Mouse (Mus musculus) cerebellum, postnatal 14 days (tissue): ENCODE measurements around the gene Zkscan16.

Experiments
- DNase-seq, 2 experiments: peaks; one replicate each; pipeline ENCODE4 v3.0.0; 2021; ENCODE audit warnings: mixed read lengths in 2 of 2

The Zkscan16 gene

DNA sequence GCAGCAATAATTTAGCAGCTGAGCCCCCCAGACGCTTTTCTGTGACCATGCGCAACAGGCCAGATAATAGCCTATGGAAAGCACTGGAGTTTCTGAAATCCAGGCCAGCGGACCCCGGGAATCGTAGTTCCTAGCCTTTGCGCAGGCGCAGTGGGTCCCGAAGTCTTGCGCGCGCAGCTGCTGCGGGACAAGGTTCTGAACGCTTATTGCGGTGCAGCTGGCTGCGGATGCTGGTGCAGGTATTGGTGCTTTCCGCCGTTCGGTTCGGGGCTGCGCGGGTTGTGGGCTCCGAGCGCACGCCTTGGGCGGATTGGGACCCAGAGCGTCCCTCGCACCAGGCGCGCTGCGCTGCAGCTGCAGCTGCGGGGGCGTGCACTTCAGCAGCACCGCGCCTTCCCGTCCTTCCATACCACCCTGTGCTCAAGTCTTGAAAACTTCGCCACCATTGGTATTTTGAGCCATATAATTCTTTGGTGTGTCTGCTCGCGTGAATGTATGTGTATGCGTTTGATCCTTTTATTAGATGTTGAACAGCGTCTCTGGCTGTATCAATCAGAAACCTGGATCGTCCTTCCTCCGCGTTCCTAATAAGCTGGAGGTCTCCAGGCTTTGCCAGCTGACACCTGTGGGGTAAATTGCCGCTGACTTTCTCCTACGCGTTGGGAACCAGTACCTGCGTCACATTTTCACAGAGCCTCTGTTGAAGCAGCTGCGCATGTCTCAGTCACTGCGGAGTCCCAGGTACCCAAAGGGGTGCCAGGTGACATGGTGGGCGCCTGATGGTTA lies at the start of gene Zkscan16:
TSS of gene Zkscan16 (plus strand) at position 209 of the 786 bp plus-strand sequence.
- peak; percentile 88 to 89 for DNase-seq

DNA sequence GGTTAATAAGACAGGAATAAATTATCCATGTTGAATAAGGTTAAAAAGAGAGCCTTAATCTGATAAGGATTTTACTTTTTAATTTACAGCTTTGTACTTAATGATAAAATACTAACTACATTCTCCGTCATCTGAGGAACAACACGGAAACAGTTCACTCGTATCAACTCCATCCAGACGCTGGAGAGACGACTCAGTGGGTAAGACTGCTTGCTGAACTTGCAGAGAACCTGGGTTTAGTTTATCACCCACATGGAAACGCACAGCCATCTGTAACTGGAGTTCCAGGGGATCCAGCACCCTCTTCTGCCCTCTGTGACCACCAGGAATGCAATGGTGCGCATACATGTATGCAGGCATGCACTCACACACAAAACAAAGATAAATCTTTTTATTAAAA lies 49.0 kb upstream of the Zkscan16 start:
- no peak for DNase-seq

DNA sequence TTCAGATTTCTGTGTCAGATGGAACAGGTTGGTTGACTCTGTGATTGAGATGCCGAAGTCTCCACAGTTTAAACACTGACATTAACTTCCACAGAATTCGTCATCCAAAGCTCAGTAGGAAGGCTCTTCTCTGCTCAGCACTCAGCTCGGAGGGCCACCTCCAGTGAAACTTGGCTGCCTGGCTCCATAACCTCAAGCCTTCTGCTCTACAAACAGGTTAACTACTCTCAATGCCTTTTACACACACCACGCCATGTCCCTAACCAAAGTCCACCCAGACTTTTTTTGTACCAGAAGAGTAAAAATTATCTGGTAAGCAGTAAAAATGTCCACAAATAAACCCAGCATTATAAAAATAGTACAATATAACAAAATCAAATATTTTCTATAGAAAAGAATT lies 46.0 kb upstream of the Zkscan16 start:
- DNase-seq: no peak

DNA sequence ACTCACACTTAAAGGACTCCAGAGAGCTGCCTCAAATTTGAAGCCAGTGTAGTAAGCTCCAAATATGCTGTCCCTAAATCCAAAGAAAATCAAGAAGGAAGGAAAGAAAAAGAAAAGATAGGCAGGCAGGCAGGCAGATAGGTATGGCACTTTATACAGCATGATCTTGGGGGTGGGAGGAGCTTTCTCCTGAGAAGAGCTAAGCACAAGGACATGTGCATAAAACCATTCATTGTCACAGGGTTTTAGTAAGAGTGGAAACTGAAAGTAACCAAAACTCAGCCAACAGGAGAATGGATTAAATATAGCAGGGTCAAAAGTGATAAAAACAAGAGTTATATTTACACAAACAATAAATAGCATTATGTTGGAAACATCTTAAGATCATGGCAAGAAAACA lies 45.1 kb upstream of the Zkscan16 start:
- DNase-seq: no peak

DNA sequence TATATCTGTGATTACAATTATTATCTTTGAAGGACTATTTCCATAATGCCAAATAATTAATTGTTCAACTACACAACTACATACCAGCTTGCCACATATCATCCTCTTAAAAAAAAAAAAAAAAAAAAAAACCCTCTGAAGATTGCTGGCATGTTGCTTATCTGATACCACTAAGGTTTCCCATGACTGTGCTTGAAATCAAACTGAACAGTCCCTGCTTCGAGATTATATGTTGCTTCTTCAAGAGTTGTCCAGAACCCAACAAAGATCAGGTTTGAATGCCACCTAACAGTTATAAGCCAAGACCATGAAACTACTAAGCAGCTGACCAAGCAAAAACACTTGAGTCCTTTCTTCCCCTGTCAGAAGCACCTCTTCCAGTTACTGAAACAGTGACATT lies 36.0 kb upstream of the Zkscan16 start:
- DNase-seq: no peak

DNA sequence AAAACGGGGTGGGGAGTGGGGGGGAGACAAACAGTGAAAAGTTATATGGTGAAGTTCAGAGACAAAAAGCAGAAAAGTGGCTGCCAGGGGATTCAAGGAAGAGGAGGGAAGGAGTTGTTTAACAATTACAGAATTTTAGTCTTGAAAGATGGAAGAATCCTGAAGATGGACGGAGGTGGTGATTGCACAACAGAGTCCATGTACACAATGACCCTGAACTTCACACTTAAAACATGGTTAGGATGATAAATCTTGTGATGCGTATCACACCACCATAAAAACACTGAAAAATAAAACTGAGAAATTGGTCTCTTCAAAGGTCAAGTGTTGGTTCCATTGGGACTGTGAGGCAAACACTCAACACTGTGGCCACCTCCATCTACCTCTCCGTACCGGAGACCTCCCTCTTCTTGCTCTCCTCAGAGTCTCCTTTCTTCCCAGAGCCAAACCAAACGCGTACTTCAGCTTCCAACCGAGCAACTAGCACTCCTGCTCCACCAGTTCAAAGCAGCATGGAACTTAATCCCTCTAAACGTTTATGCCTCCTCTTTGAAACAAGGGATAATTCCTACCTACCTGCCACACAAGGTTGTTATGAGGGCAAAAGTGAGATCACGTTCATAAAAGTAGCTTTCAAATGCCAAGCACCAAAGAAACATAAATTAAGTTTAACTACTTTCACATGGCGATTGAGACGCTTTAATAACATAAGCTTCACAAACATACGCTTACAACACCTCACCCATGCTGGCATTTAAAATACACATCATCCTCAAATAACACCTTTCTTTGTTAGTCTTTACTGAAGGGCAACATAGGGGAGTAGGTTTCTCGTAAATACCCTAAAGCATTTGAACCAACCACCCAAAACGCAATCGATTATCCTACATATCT lies 33.0 kb upstream of the Zkscan16 start:
- DNase-seq: no peak

DNA sequence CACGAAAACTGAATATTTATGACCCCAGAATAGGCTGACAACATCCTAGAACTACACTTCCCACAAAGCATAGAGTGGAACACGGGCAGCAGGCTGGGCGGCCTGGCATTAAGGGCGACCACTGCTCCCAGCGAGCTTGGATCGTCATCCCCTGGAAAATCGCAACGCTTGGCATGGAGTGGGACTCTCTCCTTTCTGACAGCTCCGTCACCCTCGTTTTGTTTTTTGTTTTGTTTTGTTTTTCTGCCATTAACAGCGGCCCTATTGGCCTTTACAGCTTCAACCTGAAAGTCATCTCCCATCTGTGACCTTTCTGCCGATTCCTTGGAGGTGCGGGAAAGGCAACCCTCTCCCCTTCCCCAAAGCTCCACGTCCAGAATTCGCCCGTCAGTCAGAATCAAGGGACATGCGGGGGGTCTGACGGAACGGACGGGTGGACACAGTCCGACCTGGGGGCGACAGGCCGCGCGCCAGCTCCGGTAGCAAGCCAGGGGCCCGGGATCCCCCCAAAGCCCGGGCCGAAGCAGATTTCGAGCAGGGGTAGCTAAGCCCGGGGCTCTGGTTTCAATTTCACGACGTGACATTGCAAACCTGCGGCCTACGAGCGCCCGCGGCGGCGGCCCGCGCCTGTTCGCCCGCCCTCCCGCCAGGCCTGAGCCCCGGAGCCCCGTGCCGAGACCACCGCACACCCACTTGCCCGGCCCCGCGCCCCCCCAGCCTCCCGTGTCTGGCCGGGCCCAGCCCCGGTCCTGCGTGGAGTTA lies 32.2 kb upstream of the Zkscan16 start:
- peak; percentile 79 to 80 for DNase-seq

DNA sequence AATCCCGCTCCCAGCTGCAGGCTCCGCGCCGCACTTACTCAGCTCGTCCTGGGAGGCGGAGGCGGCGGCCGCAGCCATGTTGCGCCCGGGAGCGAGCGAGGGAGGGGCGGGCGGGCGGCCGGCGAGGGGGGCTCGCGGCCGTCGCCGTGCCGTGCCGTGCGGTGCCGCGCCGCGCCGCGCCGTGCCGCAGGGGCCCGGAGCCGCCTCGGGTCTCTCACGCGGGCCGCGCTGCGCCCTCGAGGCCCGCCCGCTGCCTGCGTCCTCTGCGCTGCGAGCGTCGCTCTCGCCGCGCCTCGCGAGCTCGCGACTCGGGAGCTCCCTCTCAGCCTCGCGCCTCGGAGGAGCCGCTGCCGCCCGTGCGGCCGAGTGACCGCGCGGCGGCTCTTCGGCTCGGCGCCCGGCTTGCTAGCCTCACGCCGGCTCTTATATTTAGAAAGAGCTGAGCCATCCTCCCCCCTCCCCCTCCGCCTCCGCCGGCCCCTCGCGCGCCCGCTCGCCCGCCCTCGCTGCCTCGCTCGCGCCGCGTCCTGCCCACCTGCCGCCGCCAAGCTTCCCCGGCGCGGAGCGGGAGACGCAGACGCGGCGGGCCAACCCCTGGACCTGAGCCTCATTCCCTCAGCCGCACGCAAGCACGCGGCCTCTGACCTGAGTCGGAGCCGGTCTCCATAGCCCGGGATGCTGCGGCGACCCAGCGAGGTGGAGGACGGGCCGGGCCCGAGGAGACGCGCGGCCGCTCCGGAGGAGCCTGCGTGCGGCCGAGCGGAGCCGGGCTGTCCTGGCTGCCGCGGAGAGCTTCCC lies 31.4 kb upstream of the Zkscan16 start:
- peak; percentile 82 to 83 for DNase-seq

DNA sequence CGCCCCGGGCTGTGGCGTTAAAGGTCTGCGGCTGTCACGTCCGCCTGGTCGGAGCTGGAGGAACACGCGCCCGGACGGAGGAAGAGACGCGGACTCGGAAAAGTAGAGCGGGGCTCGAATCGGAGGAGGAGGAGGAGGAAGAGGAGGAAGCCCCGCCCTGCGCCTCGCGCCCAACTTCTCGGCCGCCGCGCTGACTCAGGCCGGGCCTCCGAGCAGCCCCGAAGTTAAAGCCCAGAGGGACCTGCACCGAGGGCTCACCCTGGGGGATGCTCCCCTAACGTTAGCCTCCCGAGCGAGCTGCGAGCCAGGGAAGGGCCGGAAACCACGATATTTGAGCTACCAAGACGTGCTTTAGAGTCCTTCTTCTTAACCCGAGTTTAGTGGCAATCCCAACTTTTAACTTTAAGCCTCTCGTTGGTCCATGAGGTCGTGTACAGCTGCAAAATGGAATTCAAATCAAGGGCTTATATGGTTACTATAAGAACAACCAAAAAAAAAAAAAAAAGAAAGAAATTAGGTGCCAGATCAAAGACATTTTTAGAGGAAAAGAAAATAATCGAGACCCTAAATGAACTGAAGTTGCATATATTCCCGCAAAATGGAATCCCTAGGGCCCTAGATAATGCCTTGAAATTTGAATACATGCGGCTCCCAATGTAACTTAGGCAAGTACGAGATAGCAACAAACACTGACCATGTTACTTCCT lies 30.6 kb upstream of the Zkscan16 start, which contains the start of gene Ecpas:
TSS of gene Ecpas (minus strand) at position 121 of the 707 bp plus-strand sequence.
- DNase-seq: peak; percentile 74 to 76

DNA sequence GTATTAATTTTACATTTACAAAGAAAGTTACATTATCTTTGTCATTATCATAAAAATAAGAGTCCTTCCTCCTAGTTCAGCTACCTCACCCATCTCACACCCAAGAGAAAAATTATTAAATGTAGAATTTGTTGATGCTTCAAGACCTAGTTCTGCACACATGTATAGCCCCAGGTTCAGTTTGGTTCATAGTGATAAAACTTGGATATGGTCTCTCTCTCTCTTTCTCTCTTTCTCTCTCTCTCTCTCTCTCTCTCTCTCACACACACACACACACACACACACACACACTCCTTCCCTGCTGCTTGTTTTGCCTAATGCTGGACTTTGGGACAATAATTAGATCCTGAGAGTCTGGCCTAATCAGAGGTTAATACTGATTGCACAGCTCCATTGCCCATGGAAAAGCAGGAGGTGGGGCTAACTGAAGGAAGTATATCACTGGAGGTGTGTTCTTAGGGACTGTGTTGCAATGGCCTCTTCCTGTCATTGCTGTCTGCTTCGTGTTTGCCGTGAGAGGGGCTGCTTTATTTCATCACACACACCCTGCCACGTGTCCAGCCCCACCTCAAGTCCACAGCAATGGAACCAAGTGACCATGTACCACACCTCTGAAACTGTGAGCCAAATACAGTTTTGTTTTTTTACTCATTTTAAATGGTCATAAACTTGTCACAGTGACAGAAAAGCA lies 29.9 kb upstream of the Zkscan16 start:
- no peak for DNase-seq

DNA sequence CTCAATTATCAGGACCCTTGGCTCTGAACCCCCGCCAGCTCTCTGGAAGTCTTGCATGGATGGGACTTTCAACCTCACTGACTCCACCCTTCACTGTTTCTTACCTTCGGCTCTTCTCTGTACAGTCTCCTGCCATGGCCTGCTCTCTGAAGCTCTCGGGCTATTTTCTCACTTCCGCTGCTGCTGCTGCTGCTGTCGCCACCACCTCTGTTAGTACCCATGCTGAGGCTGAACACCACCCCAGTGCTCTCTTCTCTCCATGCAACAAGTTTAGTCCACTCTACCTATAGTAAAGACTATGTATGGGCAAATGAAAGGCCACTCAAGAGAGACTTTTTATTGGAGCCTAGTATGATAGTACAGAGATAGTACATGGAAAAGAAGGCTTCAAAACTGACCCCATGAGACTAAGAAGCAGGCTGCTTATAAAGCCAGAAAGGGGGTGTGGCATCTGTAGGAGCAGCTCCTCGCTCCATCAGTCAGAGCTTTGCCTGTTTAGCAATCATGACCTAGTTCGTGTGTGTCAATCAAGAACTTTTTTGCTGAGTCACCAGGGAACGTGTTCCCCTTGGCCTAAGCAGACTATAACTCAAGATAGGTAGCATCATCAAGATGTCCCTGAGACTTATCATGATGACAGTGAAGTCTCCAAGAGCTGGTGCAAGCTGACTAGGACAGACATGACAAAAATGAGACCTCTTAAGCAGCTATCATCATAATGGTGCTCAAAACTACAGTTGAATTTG lies 28.2 kb upstream of the Zkscan16 start:
- no peak for DNase-seq

DNA sequence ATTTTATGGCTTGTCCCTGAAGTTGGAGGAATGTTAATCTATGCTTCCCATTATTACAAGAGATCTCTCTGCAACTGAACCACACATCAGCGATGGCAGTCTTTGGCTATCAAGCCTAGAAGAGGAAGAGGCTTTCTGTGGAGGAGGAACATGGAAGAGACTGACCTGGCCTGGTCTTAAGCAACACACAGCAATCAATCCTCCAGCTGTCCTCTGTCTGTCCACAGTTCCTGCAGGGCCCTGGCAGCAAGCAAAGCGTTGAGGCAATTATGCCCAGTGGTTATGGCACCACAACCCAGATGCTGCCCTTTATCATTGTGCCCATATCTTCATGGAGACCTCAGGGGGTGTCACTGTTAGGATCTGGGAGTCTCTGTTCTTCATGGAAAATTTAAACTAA lies 19.5 kb upstream of the Zkscan16 start:
- no peak for DNase-seq

DNA sequence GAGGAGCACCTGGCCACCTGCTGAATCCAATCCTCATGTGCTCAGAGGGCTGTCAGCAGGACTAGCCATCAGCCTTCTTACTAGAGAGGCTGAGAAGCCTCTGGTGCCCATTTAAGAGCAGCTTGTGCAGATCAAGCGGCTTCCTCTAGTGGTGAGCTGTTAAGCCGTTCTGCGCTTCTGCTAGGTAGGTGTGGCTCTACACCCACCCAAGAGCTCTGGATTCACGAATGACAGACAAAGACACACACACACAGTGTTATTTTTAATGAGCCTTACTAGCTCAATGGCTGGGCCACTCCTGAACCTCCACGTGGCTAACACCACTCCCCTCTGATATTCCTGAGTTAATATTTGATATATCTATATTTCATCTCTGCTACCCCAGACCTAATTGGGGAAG lies 17.8 kb upstream of the Zkscan16 start:
- no peak for DNase-seq

DNA sequence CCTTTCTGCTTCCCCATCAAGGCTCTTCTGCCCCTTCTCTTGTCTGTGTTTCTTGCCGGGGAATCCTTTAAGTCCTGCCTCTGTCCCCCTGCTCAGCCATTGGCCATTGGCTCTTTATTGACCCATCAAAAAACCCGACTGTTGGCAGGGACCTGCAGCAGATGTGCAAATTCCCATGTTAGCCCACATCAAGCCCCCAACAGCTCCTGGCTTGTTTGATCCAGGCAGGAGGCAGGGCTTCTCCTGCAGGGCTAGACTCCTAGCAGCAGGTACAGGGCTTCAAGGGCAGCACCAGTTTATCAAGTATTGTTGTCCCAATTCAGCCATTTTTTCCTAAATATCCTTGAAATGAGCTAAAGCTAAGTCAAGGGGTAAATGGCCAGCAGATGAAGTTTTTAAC lies 17.3 kb upstream of the Zkscan16 start:
- no peak for DNase-seq

DNA sequence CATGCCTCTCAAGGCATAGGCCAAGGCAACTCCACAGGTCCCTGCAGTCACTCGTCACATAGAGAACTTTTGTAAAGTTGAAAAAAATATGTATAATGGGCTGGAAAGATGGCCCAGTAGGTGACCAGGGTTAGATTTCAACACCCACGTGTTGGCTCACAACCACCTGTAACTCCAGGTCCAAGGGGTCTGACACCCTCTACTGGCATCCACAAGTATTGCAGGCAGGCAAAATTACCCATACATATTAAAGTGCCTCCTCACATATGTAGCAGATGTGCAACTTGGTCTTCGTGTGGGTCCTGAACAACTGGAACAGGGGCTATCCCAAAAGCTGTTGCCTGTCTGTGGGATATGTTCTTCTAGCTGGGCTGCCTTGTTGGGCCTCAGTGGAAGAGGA lies 15.8 kb upstream of the Zkscan16 start:
- DNase-seq: no peak

DNA sequence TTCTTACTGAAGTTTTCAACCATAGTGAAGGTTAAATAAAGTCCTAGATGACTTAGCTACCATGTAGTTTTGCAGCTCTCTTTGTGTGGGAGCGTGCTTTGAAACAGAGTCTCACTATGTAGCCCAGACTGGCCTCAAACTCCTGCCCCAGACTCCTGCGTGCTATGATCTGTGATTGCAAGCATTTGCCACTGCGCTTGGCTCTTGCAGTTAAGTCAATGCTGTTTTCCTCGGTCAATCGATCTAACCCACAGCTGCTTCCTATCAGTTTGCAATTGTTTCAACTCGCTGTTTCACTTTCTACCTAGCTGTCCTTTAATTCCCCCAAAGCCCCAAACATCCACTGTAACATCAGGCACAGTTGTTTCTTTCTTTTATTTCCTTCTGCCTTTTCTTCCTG lies 10.9 kb upstream of the Zkscan16 start:
- no peak for DNase-seq

DNA sequence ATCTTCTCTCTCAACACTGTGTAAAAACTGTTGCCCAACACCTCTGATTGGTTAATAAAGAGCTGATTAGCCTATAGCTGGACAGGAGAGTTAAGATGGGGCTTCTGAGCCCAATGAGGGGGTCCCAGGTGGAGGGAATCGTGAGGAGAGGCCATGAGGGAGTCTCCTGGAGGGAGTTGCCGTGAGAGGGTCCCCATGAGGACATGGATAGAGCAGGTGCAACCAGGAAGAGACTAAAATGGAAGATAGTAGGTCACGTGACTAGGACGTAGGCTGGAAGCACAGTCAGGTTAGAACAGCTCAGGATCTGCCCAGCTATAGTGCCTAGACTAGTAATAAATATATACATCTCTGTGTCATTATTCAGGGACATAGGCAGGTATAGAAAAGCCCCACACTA lies 9.1 kb upstream of the Zkscan16 start:
- DNase-seq: no peak

DNA sequence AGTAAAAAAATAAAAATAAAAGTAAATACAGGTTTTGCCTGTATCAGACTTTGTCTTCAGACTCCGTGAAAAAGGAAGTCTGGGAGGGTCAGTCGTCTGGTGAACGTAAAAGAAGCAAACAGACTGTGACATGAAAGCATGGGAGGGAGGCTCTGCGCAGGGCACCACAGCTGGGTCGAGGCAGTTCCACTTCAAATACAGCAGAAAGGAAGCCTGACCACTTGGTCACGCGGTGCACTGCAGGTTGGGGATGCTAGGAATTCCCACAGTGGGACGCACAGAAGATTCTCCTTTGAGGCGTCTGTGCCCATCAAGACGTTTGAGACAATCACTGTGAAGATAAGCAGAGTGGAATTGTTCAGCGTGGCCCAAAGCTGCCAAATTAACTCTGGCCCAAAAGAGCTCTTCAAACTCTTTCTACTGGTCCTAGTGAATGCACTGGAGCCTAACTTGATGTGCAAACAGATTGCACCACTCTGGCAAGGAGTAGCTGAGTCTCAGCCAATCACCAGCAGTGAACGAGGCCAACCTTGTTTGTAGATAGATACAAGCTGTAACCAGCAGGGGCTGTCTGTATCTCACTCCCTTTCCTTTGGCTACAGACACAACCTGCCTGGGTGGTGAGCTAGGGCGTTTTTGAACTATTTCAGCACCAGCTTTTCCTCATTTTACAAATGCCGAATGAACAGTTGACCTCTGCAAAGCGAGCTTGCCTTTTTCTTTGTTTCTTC lies 8.5 kb upstream of the Zkscan16 start:
- DNase-seq: peak; percentile 81

DNA sequence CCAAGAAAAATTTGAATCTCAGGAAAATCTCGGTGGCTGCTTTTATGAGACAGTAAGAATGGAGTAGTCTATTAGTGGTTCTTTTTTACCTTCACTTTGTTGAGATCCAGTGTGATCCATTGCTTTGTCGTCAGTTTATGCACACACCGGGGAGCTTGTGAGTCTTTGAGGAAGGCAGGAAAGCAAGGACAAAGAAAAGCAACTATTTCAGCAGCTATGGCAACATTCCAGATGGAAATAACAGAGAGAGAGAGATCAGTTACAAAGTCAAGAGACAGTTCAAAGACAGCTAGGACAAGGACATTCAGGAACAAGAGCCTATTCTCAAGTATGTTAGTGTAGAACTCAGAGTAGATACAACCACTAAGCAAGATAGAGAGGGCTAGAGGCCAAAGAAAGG lies 7.6 kb upstream of the Zkscan16 start:
- DNase-seq: no peak

DNA sequence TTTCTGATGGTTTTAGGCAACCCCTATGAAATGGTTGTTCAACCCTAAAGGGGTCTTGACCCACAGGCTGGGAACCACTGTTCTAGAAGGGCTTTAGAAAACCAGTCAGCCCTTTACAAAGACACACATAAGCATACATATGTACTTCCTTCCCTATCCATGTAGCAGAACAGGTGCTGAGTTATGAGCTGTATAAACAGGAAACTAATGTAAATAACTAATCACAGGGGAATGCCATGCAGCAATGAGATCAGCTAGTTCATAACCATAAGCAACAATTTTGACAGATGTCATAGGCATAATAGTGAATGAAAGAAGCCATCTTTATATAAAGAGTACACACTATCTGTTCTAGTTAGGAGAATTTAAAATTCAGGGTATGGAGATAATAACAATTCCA lies 1.8 kb upstream of the Zkscan16 start:
- no peak for DNase-seq
